Mouse (Mus musculus) liver, embryonic 12.5 days (tissue): ENCODE data around the gene Sfpq. TPM values are rescaled to one million over a fixed set of nuclear protein-coding genes. Genes with fewer than 3 reads are reported as not detected.
"Not testable (repeated sequence)": the region's sequence is repeated elsewhere in the genome, so short reads cannot be mapped to it uniquely, and the experiment has no call there.

ENCODE experiments used
- ATAC-seq: fragments of 200-750 bp; cut with Nextera tagmentation; 2 replicates; pipeline ENCODE4 v1.8.0; 2017; ENCODE audit warnings: moderate number of reproducible peaks, mild to moderate bottlenecking, moderate library complexity
- H3K27ac ChIP-seq: fragments of 300-500 bp; sonication (generic); 2 replicates; pipeline ENCODE4 v1.5.1; 2016; ENCODE audit warnings: mild to moderate bottlenecking
- H3K27me3 ChIP-seq: fragments of 300-500 bp; sonication (generic); replicated peaks from 2 replicates; pipeline ENCODE4 v1.6.1; 2016; ENCODE audit warnings: mild to moderate bottlenecking, moderate library complexity
- H3K36me3 ChIP-seq: fragments of 300-500 bp; sonication (generic); 2 replicates; pipeline ENCODE4 v1.6.1; 2016; ENCODE audit warnings: mild to moderate bottlenecking, moderate library complexity
- H3K4me1 ChIP-seq: fragments of 300-500 bp; sonication (generic); 2 replicates; pipeline ENCODE4 v1.6.1; 2016
- H3K4me2 ChIP-seq: fragments of 300-500 bp; sonication (generic); 2 replicates; pipeline ENCODE4 v1.6.1; 2016; ENCODE audit warnings: mild to moderate bottlenecking, moderate library complexity
- H3K4me3 ChIP-seq: fragments of 300-500 bp; sonication (generic); 2 replicates; pipeline ENCODE4 v1.5.1; 2016; ENCODE audit warnings: mild to moderate bottlenecking, moderate library complexity
- H3K9ac ChIP-seq: fragments of 300-500 bp; sonication (generic); 2 replicates; pipeline ENCODE4 v1.6.1; 2016; ENCODE audit warnings: mild to moderate bottlenecking, moderate library complexity
- H3K9me3 ChIP-seq: fragments of 300-500 bp; sonication (generic); replicated peaks from 2 replicates; pipeline ENCODE4 v1.6.1; 2016; ENCODE audit warnings: mild to moderate bottlenecking, moderate library complexity
- WGBS: fragments of 180-500 bp; shearing (Covaris S2); methylation state at CpG from one replicate; pipeline ENCODE4 v1.1.7; 2016; ENCODE audit not compliant: insufficient replicate concordance; 5-methylcytosine and 5-hydroxymethylcytosine counted together
- polyA plus RNA-seq: library from polyadenylated mRNA; unstranded; fragments of >200 nt; fragmentation: Nextera tagmentation; extraction: Ambion mirVana; gene quantifications from 2 replicates; pipeline ENCODE4 v1.2.1, GENCODE M21; 2016

The Sfpq gene
- polyA plus RNA-seq, 1 experiment from 2014 or later, result 87.6 TPM

- no peak overlapping the region for H3K27ac ChIP-seq
Observed at GRCm38 (mm10) chr4:127005113-127005936, 15.8 kb upstream of the Sfpq start.

GRCm38 (mm10) chr4:127015294-127015993 lies 5.7 kb upstream of the Sfpq start:
- H3K4me3 ChIP-seq, result peak overlapping the region; percentile 45
- H3K4me1 ChIP-seq, H3K27me3 ChIP-seq, H3K36me3 ChIP-seq, H3K9me3 ChIP-seq: not testable (repeated sequence)
- ATAC-seq, result peak; percentile 94
- H3K4me2 ChIP-seq, result peak overlapping the region; percentile 47
- WGBS, result 23% methylated on average over 14 of the region's 26 CpGs
- peak overlapping the region; percentile 22; the same call in 1 of the 2 replicates for H3K9ac ChIP-seq
- peak overlapping the region; percentile 70; the same call in 1 of the 2 replicates for H3K27ac ChIP-seq

More at GRCm38 (mm10) chr4:127005113-127005936, 15.8 kb upstream of the Sfpq start:
- Histone ChIP-seq H3K27me3 (peaks cover 7% of the 10 kb centered on the region), H3K36me3 (no peaks in the 10 kb centered on the region), H3K9ac (peak overlapping the region; percentile 18; the same call in 1 of the 2 replicates), H3K4me1 (peaks cover 12% of the 10 kb centered on the region), H3K9me3 (no peaks in the 10 kb centered on the region), H3K4me2 (peak overlapping the region; percentile 60), H3K4me3 (peak overlapping the region; percentile 26)
- no peak for ATAC-seq
- WGBS, result 23% methylated on average over 25 of the region's 25 CpGs

- Histone ChIP-seq H3K9ac (no peak overlapping the region), H3K27ac (no peak overlapping the region), H3K27me3 (no peaks in the 10 kb centered on the region), H3K4me2 (no peak overlapping the region), H3K4me1 (peaks cover 10% of the 10 kb centered on the region), H3K9me3 (no peaks in the 10 kb centered on the region), H3K36me3 (no peaks in the 10 kb centered on the region), H3K4me3 (no peak overlapping the region)
- ATAC-seq, result no peak
- WGBS, result 77% methylated on average over 4 of the region's 4 CpGs
Observed at GRCm38 (mm10) chr4:127016366-127016765, 4.8 kb upstream of the Sfpq start.

- Histone ChIP-seq H3K27me3 (no peaks in the 10 kb centered on the region), H3K27ac (peak overlapping the region; percentile 70), H3K36me3 (peaks cover 34% of the 10 kb centered on the region), H3K9ac (peak overlapping the region; percentile 47), H3K4me3 (peak overlapping the region; percentile 100), H3K4me1 (peaks cover 30% of the 10 kb centered on the region), H3K9me3 (no peaks in the 10 kb centered on the region), H3K4me2 (peak overlapping the region; percentile 68)
- WGBS, result 10% methylated on average over 13 of the region's 13 CpGs
- ATAC-seq, result no peak
Observed at GRCm38 (mm10) chr4:127020411-127021150, 543 bp upstream of the Sfpq start.

- WGBS, result 2% methylated on average over 53 of the region's 53 CpGs
- Histone ChIP-seq H3K36me3 (peaks cover 49% of the 10 kb centered on the region), H3K9me3 (no peaks in the 10 kb centered on the region), H3K4me3 (peak overlapping the region; percentile 100), H3K4me2 (peak overlapping the region; percentile 91), H3K27me3 (no peaks in the 10 kb centered on the region), H3K4me1 (peaks cover 44% of the 10 kb centered on the region), H3K27ac (peak overlapping the region; percentile 98), H3K9ac (peak overlapping the region; percentile 100)
- ATAC-seq, result peak; percentile 77
Observed at GRCm38 (mm10) chr4:127021989-127022626, 984 bp downstream of the Sfpq start.

- Histone ChIP-seq H3K9ac (peak overlapping the region; percentile 100), H3K4me1 (peaks cover 46% of the 10 kb centered on the region), H3K27ac (peak overlapping the region; percentile 54; the same call in 1 of the 2 replicates), H3K36me3 (peaks cover 60% of the 10 kb centered on the region), H3K9me3 (no peaks in the 10 kb centered on the region), H3K4me3 (peak overlapping the region; percentile 100), H3K4me2 (peak overlapping the region; percentile 91), H3K27me3 (no peaks in the 10 kb centered on the region)
- WGBS, result 3% methylated on average over 9 of the region's 9 CpGs
- no peak for ATAC-seq
Observed at GRCm38 (mm10) chr4:127023201-127023600, 2.1 kb downstream of the Sfpq start.

- WGBS, result 62% methylated on average over 1 of the region's 1 CpGs
- ATAC-seq, result no peak
- Histone ChIP-seq H3K36me3 (peaks cover 68% of the 10 kb centered on the region), H3K9ac (peak overlapping the region; percentile 100), H3K4me1 (peaks cover 48% of the 10 kb centered on the region), H3K4me2 (peak overlapping the region; percentile 91), H3K4me3 (peak overlapping the region; percentile 100), H3K27me3 (no peaks in the 10 kb centered on the region), H3K27ac (no peak overlapping the region), H3K9me3 (no peaks in the 10 kb centered on the region)
Observed at GRCm38 (mm10) chr4:127024240-127024639, 3.1 kb downstream of the Sfpq start.

- H3K4me2 ChIP-seq, result no peak overlapping the region
- H3K36me3 ChIP-seq, result peaks cover 94% of the 10 kb centered on the region
- H3K9ac ChIP-seq, result no peak overlapping the region
- H3K4me3 ChIP-seq, result no peak overlapping the region
- H3K9me3 ChIP-seq, result no peaks in the 10 kb centered on the region
- no peak for ATAC-seq
- H3K27ac ChIP-seq, result no peak overlapping the region
- no peaks in the 10 kb centered on the region for H3K27me3 ChIP-seq
- H3K4me1 ChIP-seq, result peaks cover 39% of the 10 kb centered on the region
- 83% methylated on average over 4 of the region's 4 CpGs for WGBS
Observed at GRCm38 (mm10) chr4:127026826-127027225, 5.7 kb downstream of the Sfpq start.

GRCm38 (mm10) chr4:127027228-127028190 lies 6.4 kb downstream of the Sfpq start:
- no peak for ATAC-seq
- H3K9me3 ChIP-seq, result no peaks in the 10 kb centered on the region
- WGBS, result 64% methylated on average over 4 of the region's 4 CpGs

GRCm38 (mm10) chr4:127037158-127037557 lies 16.0 kb downstream of the Sfpq start:
- Histone ChIP-seq H3K9me3 (no peaks in the 10 kb centered on the region), H3K4me1 (no peaks in the 10 kb centered on the region), H3K4me3 (no peak overlapping the region), H3K27ac (no peak overlapping the region), H3K9ac (no peak overlapping the region), H3K4me2 (no peak overlapping the region), H3K36me3 (peaks cover 94% of the 10 kb centered on the region), H3K27me3 (no peaks in the 10 kb centered on the region)
- no peak for ATAC-seq
- WGBS, result 73% methylated on average over 3 of the region's 3 CpGs

More at GRCm38 (mm10) chr4:127027228-127028190, 6.4 kb downstream of the Sfpq start:
- Histone ChIP-seq H3K27ac (no peak overlapping the region), H3K4me2 (no peak overlapping the region), H3K27me3 (no peaks in the 10 kb centered on the region), H3K4me1 (peaks cover 39% of the 10 kb centered on the region), H3K9ac (no peak overlapping the region), H3K36me3 (peaks cover 98% of the 10 kb centered on the region), H3K4me3 (no peak overlapping the region)
